Mouse (Mus musculus) heart, postnatal 25 days (tissue): ENCODE results near the gene Cenpf. TPM values are rescaled to one million over a fixed set of nuclear protein-coding genes. Genes with fewer than 3 reads are reported as not detected.

ENCODE experiments used
- total RNA-seq, 2 experiments: library from RNA; stranded (reverse); gene quantifications; 2 replicates each; pipeline ENCODE4 v1.2.3; 2021

Cenpf gene
- total RNA-seq, 2 experiments from 2014 or later = 2.5 to 5.2 TPM

Other genes starting within 250 kb of the Cenpf start
- 10 to 100 TPM; 29.4 to 30.9 TPM for gene Ptpn14, start 40.2 kb upstream of the Cenpf start, total RNA-seq
- 100 to 1,000 TPM; 105 to 109 TPM for gene Smyd2, start 234.3 kb upstream of the Cenpf start, total RNA-seq